Comparison of ENCODE assay signal across 9 mouse cellular contexts in genomic region chr8:70374318-70374927, GRCm38 (mm10). TPM values are rescaled to one million over a fixed set of nuclear protein-coding genes. Genes with fewer than 3 reads are reported as not detected.
DNase-seq lines count a peak whose midpoint lies in the region; ATAC-seq and TF ChIP-seq lines count a peak whose summit lies in the region.
"Had no signal": no experiment of that assay in that cellular context is flagged by ENCODE, and none has a peak within 500 bp of the region (broad histone marks: within the 10 kb centered on the region; RNA-seq: fewer than 3 reads in every experiment).

No protein-coding gene starts in this region.

- TF ChIP-seq POLR2A in kidney, adult 2 months (IDR thresholded peaks at IDR 0.05; ENCODE audit: low read depth, low read length): no peak

- H3K36me3 ChIP-seq in embryonic facial prominence, embryonic 10.5 days (replicated peaks): no peaks in the 10 kb centered on the region
- H3K36me3 ChIP-seq in kidney, adult 2 months (ENCODE audit: control insufficient read depth, insufficient read depth, low read length): no peaks in the 10 kb centered on the region
- no peaks in the 10 kb centered on the region for H3K36me3 ChIP-seq in lung, embryonic 16.5 days (ENCODE audit: control insufficient read depth, insufficient read depth, low read length)

- H3K4me3 ChIP-seq in embryonic facial prominence, embryonic 10.5 days: peak overlapping the region; percentile 56
- H3K4me3 ChIP-seq in kidney, adult 2 months (ENCODE audit: insufficient read depth, low read depth, low read length): peak overlapping the region; percentile 48
- peak overlapping the region; percentile 49 for H3K4me3 ChIP-seq in lung, embryonic 16.5 days (ENCODE audit: low read length)

- no peak for TF ChIP-seq CTCF in kidney, adult 2 months (conservative IDR thresholded peaks at IDR 0.05; ENCODE audit: insufficient read depth, insufficient read length, low read depth, low read length)

- H3K27me3 ChIP-seq in embryonic facial prominence, embryonic 10.5 days (replicated peaks; ENCODE audit: low read depth, poor library complexity, severe bottlenecking): peaks cover 95% of the 10 kb centered on the region
- peaks cover 7% of the 10 kb centered on the region for H3K27me3 ChIP-seq in kidney, adult 2 months (replicated peaks; ENCODE audit: control insufficient read depth, insufficient read depth, low read length)
- H3K27me3 ChIP-seq in lung, embryonic 16.5 days (ENCODE audit: control insufficient read depth, insufficient read depth, low read depth, low read length): peaks cover 62% of the 10 kb centered on the region

- WGBS in embryonic facial prominence, embryonic 10.5 days: under 1% methylated on average over 53 of the region's 53 CpGs
- 2% methylated on average over 53 of the region's 53 CpGs for WGBS in kidney, adult 2 months
- WGBS in lung, embryonic 16.5 days: under 1% methylated on average over 45 of the region's 53 CpGs

- 0 out of 2 replicates have a peak overlapping the region, but pooled peaks have one; percentile 4 for H3K9ac ChIP-seq in lung, embryonic 16.5 days (ENCODE audit: low read length)

- no peaks in the 10 kb centered on the region for H3K9me3 ChIP-seq in embryonic facial prominence, embryonic 10.5 days
- H3K9me3 ChIP-seq in lung, embryonic 16.5 days (ENCODE audit: control insufficient read depth, low read length): peaks cover 3% of the 10 kb centered on the region; the same call in 1 of the 2 replicates

- peaks cover 46% of the 10 kb centered on the region for H3K4me1 ChIP-seq in embryonic facial prominence, embryonic 10.5 days
- peaks cover 13% of the 10 kb centered on the region for H3K4me1 ChIP-seq in kidney, adult 2 months (ENCODE audit: control insufficient read depth, insufficient read depth, low read length)
- peaks cover 32% of the 10 kb centered on the region for H3K4me1 ChIP-seq in lung, embryonic 16.5 days (replicated peaks; ENCODE audit: control insufficient read depth, insufficient read depth, low read length)

- peak; percentile 81 for ATAC-seq in lung, embryonic 16.5 days (ENCODE audit: low read depth)

- peak overlapping the region; percentile 14; the same call in 1 of the 2 replicates for H3K27ac ChIP-seq in embryonic facial prominence, embryonic 10.5 days (replicated peaks)
- no peak overlapping the region for H3K27ac ChIP-seq in kidney, adult 2 months (ENCODE audit: insufficient read depth, low read depth, low read length)
- no peak overlapping the region for H3K27ac ChIP-seq in lung, embryonic 16.5 days (ENCODE audit: low read length)

- peak; percentile 43 for DNase-seq in right cerebral cortex, postnatal 4 days
- DNase-seq in right cerebral cortex, adult 18-20 months: no peak
- DNase-seq in embryonic facial prominence, embryonic 10.5 days (ENCODE audit: low spot score): peak; percentile 85
- DNase-seq in heart, adult 8-10 months (ENCODE audit: low spot score): peak; percentile 43
- peak; percentile 90 for DNase-seq in kidney, adult 2 months
- peak; percentile 75 for DNase-seq in ovary, adult 18-20 months (ENCODE audit: low spot score)
- peak; percentile 86 for DNase-seq in urinary bladder, postnatal 14 days (ENCODE audit: low spot score)

- peak overlapping the region; percentile 72 for H3K4me2 ChIP-seq in lung, embryonic 16.5 days (ENCODE audit: low read depth, low read length)

RNA-seq across cellular contexts. Expression of gene Comp, which starts 1.1 kb away (rescaled TPM):
- 0.19 and 0.37 TPM in 2 replicates for polyA plus RNA-seq in embryonic facial prominence, embryonic 10.5 days (2016; fragmentation: Nextera tagmentation; extraction: Ambion mirVana)
- 1 to 10 TPM; 4.7 to 7.7 (median 6.2) TPM for total RNA-seq in heart, adult 8-10 months (2022)
- 1.6 and 2.8 TPM in 2 replicates for polyA plus RNA-seq in kidney, adult 2 months (2012; rRNA removed)
- 0.68 and 0.75 TPM in 2 replicates for polyA plus RNA-seq in lung, embryonic 16.5 days (2015; fragmentation: Nextera tagmentation; extraction: Ambion mirVana)

RNA-seq across cellular contexts. Expression of gene Upf1, which starts 21.3 kb away (rescaled TPM):
- 21.9 and 22.1 TPM in 2 replicates for polyA plus RNA-seq in embryonic facial prominence, embryonic 10.5 days (2016; fragmentation: Nextera tagmentation; extraction: Ambion mirVana)
- 10 to 100 TPM; 46.7 to 48.8 (median 47.5) TPM for total RNA-seq in heart, adult 8-10 months (2022)
- 25.8 and 27.4 TPM in 2 replicates for polyA plus RNA-seq in kidney, adult 2 months (2012; rRNA removed)
- 8.7 and 10.5 TPM in 2 replicates for polyA plus RNA-seq in lung, embryonic 16.5 days (2015; fragmentation: Nextera tagmentation; extraction: Ambion mirVana)

RNA-seq across cellular contexts. Expression of gene Gdf1, which starts 44.8 kb away (rescaled TPM):
- polyA plus RNA-seq in embryonic facial prominence, embryonic 10.5 days (2016; fragmentation: Nextera tagmentation; extraction: Ambion mirVana): 5.6 and 5.7 TPM in 2 replicates
- under 1 TPM in 3 of 4 experiments, not detected in 1; 0.23 to 0.85 (median 0.41) TPM for total RNA-seq in heart, adult 8-10 months (2022)
- 0.08 TPM in 1 of 2 replicates, not detected in the other for polyA plus RNA-seq in kidney, adult 2 months (2012; rRNA removed)
- polyA plus RNA-seq in lung, embryonic 16.5 days (2015; fragmentation: Nextera tagmentation; extraction: Ambion mirVana): 0.40 and 1.4 TPM in 2 replicates
- total RNA-seq: neutrophil, adult 5-6 weeks had no signal

RNA-seq across cellular contexts. Expression of gene Cers1, which starts 58.8 kb away (rescaled TPM):
- polyA plus RNA-seq in embryonic facial prominence, embryonic 10.5 days (2016; fragmentation: Nextera tagmentation; extraction: Ambion mirVana): 2.3 and 4.1 TPM in 2 replicates
- total RNA-seq in heart, adult 8-10 months (2022): under 1 TPM; 0.14 to 0.53 (median 0.38) TPM
- polyA plus RNA-seq in kidney, adult 2 months (2012; rRNA removed): 0.58 and 0.66 TPM in 2 replicates
- 2.4 and 3.0 TPM in 2 replicates for polyA plus RNA-seq in lung, embryonic 16.5 days (2015; fragmentation: Nextera tagmentation; extraction: Ambion mirVana)
- total RNA-seq: neutrophil, adult 5-6 weeks had no signal
